Mouse (Mus musculus): ENCODE measurements at regions not wholly inside any gene's neighbourhood (a gene's known extent, or its start where the extent isn't known, plus 50 kb on each side); places are given as distances from the start of the nearest gene placed in this dataset.

DNA sequence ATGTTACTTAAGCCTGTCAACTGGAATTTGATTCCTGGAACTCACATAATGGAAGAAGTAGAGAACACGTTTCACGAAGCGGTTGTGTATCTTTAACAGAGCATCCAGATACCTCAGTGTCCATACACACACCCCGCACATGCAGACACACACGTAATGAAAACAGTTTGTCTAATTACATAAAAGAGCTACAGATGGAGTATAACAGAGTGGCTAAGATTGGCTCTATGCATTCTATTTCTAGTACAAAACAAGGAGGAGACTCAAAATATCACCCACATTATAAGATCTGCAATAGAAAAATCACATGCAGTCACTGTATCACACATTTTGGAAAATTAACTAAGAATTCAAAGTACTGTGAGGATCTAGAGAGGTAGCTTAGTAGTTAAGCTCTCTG is 346.9 kb downstream of the Sis start:
- TF ChIP-seq POLR2A (IDR thresholded peaks at IDR 0.05; ENCODE audit: borderline replicate concordance, extremely low read depth, insufficient read depth, insufficient read length, poor library complexity, severe bottlenecking): no peak
- no peak for TF ChIP-seq CTCF (IDR thresholded peaks at IDR 0.05; ENCODE audit: borderline replicate concordance, extremely low read depth, insufficient read depth, insufficient read length)
